Mouse (Mus musculus): Measurements from ENCODE around the gene Gm49378. TPM values are rescaled to one million over a fixed set of nuclear protein-coding genes. Genes with fewer than 3 reads are reported as not detected.
A peak's percentile ranks its signal among the peaks of the same experiment; 100 is the strongest.

Gene Gm49378
- polyA plus RNA-seq, 1 experiment from 2014 or later, result 0.67 TPM

DNA sequence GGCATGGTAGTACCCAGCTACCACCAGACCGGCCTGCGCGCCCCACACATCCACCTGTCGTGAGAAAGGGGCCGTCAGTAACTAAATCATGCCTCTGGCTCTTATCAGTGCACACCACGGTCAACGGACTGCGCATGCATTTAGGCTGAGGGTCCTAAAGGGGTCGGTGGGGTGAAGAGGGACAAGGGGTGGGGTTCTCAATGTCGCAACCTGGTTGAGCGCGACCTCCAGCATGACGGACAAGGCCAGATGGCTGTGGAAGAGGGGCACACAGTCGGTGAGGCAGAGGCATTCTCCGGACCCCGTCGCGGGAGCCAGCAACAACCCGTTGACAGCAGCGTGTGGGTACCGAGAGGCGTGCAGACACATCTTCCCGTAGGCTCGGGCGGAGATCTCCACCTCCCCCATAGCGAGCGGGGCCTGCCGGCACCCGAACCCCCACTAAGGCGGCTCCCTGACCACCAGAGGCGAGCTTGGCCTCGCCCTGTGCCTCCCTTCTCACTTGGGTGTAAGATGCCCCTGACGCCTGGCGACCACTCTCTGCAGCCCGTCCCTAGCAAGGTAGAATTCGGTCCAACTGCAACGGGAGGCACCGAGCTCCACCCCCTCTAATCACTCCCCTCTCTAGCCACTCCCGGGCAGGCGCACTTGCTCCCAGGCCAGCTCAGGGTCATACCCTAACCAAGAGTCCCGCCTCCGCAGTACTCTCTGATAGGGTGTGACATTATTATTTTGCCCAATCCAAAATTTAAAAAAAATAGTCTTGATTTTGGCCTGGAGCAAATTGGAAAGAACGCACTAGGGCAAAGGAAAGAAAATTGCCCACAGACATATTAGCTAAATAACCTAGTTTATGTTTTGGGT, 52.8 kb downstream of the Gm49378 start, which contains the start of gene Emc9:
Gene Emc9 (minus strand): TSS at position 601 of the 864 bp plus-strand sequence.
- Histone ChIP-seq H3K27ac (ENCODE audit: low read length) (no peak within 1 kb of the TSS), H3K9ac (replicated peaks; ENCODE audit: low read depth, low read length) (peak within 1 kb of the TSS; percentile 61), H3K4me1 (replicated peaks; ENCODE audit: control insufficient read depth, insufficient read depth, low read length) (peaks cover 11% of the 10 kb centered on the region), H3K27me3 (replicated peaks; ENCODE audit: control insufficient read depth, insufficient read depth, low read length) (no peaks in the 10 kb centered on the region), H3K4me2 (ENCODE audit: low read length) (peak within 1 kb of the TSS; percentile 56), H3K4me3 (replicated peaks; ENCODE audit: low read length) (peak within 1 kb of the TSS; percentile 52), H3K36me3 (ENCODE audit: control insufficient read depth, insufficient read depth) (peaks cover 2% of the 10 kb centered on the region; the same call in 1 of the 2 replicates), H3K9me3 (ENCODE audit: control insufficient read depth, low read length) (no peaks in the 10 kb centered on the region)
- WGBS, result 3% methylated on average over 43 of the region's 43 CpGs
- ATAC-seq, result peak; percentile 77

DNA sequence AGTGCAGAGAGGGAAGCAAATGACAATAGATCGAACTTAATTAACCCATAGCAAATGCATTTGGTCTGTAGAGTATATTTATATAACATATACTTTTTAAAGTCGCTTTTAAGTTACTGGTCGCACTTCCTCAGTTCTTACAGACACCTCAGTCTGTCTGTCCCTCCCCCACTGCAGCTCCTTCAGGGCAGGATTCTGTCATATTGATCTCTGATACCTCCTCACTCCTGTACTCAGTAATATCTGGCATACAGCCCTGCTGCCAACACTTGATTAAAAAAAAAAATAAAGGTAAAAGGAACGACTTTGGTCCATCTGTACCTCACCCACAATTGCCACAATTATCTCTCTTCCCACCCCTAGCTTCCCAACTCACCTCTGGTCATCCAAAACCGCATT, 53.4 kb downstream of the Gm49378 start:
- ATAC-seq, result no peak
- Histone ChIP-seq H3K36me3 (ENCODE audit: control insufficient read depth, insufficient read depth) (peaks cover 2% of the 10 kb centered on the region; the same call in 1 of the 2 replicates), H3K27me3 (replicated peaks; ENCODE audit: control insufficient read depth, insufficient read depth, low read length) (no peaks in the 10 kb centered on the region), H3K27ac (ENCODE audit: low read length) (no peak overlapping the region), H3K4me2 (ENCODE audit: low read length) (peak overlapping the region; percentile 56), H3K9ac (replicated peaks; ENCODE audit: low read depth, low read length) (peak overlapping the region; percentile 61), H3K4me1 (replicated peaks; ENCODE audit: control insufficient read depth, insufficient read depth, low read length) (peaks cover 11% of the 10 kb centered on the region), H3K4me3 (replicated peaks; ENCODE audit: low read length) (peak overlapping the region; percentile 52), H3K9me3 (ENCODE audit: control insufficient read depth, low read length) (no peaks in the 10 kb centered on the region)
- 40% methylated on average over 5 of the region's 5 CpGs for WGBS

DNA sequence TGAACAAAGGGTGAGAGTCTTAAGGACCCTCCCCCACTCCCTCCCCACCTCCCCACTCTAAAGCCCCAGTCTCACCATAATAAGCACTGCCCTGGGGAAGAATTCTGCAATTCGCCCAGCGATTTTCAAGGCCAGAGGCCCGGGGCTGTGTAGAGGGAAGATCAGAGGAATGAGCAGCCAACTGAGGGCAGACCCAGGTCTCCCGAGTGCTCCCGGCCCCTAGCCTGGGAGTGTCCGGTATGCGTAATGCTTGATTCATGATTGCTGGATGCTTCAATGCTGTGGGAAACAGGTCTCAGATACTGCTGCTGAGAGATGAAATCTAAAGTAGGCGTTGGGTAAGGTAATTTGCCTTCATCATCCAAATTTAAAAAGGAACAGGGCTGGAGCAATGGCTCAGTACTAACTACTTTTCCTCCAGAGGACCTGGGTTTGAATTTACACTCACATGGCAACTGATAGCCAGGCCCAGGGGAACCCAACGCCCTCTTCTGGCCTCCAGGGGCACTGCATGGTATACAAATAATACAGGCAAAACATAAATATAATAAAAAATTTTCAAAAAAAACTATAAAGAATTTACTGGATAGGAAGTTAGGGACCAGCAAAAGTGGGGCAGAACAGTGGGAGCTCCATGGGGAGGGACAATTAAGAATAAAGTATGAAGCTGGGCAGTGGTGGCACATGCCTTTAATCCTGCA, 55.6 kb downstream of the Gm49378 start:
- no peak overlapping the region for H3K4me2 ChIP-seq (ENCODE audit: low read length)
- 80% methylated on average over 9 of the region's 9 CpGs for WGBS
- ATAC-seq, result no peak
- H3K36me3 ChIP-seq (ENCODE audit: control insufficient read depth, insufficient read depth), result no peaks in the 10 kb centered on the region; the same call in 1 of the 2 replicates
- peaks cover 24% of the 10 kb centered on the region for H3K4me1 ChIP-seq (replicated peaks; ENCODE audit: control insufficient read depth, insufficient read depth, low read length)
- H3K27ac ChIP-seq (ENCODE audit: low read length), result no peak overlapping the region
- no peaks in the 10 kb centered on the region for H3K27me3 ChIP-seq (replicated peaks; ENCODE audit: control insufficient read depth, insufficient read depth, low read length)
- no peak overlapping the region for H3K9ac ChIP-seq (replicated peaks; ENCODE audit: low read depth, low read length)
- no peak overlapping the region for H3K4me3 ChIP-seq (replicated peaks; ENCODE audit: low read length)
- no peaks in the 10 kb centered on the region for H3K9me3 ChIP-seq (ENCODE audit: control insufficient read depth, low read length)

DNA sequence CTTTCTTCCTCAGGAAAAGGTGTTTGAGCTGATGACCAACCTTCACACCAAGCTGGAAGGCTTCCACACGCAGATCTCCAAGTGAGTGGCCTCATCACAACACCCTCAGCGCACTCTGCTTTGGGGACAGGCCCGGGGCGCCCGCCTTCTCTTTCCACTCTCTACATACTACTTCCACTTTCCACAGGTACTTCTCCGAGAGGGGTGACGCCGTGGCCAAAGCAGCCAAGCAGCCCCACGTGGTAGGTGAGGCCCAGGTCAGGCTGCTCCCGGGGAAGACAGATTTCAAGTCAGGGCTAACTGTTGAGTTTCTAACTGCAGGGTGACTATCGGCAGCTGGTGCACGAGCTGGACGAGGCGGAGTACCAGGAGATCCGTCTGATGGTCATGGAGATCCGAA, 57.0 kb downstream of the Gm49378 start:
- Histone ChIP-seq H3K27ac (ENCODE audit: low read length) (no peak overlapping the region), H3K4me1 (replicated peaks; ENCODE audit: control insufficient read depth, insufficient read depth, low read length) (peaks cover 24% of the 10 kb centered on the region), H3K27me3 (replicated peaks; ENCODE audit: control insufficient read depth, insufficient read depth, low read length) (no peaks in the 10 kb centered on the region), H3K9me3 (ENCODE audit: control insufficient read depth, low read length) (no peaks in the 10 kb centered on the region), H3K36me3 (ENCODE audit: control insufficient read depth, insufficient read depth) (no peaks in the 10 kb centered on the region), H3K4me3 (replicated peaks; ENCODE audit: low read length) (no peak overlapping the region), H3K9ac (replicated peaks; ENCODE audit: low read depth, low read length) (no peak overlapping the region), H3K4me2 (ENCODE audit: low read length) (no peak overlapping the region)
- 96% methylated on average over 16 of the region's 16 CpGs for WGBS
- no peak for ATAC-seq

DNA sequence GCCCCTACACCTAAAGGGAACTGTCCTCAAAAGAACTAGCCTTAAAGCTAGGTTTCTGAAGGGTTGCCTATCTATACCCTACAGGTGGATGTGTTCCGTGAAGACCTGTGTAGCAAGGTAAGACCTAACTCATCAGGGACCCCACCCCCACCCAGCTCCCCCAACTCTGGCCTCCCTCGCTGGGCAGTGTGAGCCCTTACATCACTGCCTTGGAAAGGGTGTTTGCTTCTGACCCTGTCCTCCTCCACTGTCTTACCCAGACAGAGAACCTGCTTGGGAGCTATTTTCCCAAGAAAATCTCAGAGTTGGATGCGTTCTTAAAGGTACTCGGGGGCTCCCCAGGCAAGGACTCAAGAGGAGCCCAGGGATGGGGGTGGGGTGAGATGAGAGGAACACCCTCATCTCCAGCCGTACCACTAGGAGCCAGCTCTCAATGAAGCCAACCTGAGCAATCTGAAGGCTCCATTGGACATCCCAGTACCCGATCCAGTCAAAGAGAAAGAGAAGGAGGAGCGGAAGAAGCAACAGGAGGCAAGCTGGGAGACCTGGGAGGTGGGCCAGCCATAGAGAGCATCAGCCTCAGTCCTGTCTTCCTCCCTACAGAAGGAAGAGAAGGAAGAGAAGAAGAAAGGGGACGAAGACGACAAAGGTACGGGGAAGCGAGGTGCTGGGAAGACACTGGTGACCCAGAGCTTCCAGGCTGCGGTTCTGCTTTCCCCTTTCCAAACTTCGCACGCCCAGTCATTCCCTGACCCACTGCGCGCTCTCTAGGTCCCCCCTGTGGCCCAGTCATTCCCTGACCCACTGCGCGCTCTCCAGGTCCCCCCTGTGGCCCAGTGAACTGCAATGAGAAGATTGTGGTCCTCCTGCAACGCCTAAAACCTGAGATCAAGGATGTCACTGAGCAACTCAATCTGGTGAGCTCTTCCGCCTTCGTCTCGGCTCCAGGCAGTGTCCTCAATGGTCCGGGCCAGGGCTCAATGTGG, 57.9 kb downstream of the Gm49378 start:
- no peaks in the 10 kb centered on the region for H3K36me3 ChIP-seq (ENCODE audit: control insufficient read depth, insufficient read depth)
- ATAC-seq, result no peak
- 87% methylated on average over 23 of the region's 23 CpGs for WGBS
- H3K4me2 ChIP-seq (ENCODE audit: low read length), result no peak overlapping the region
- peaks cover 19% of the 10 kb centered on the region for H3K4me1 ChIP-seq (replicated peaks; ENCODE audit: control insufficient read depth, insufficient read depth, low read length)
- no peak overlapping the region for H3K9ac ChIP-seq (replicated peaks; ENCODE audit: low read depth, low read length)
- no peaks in the 10 kb centered on the region for H3K9me3 ChIP-seq (ENCODE audit: control insufficient read depth, low read length)
- H3K27ac ChIP-seq (ENCODE audit: low read length), result no peak overlapping the region
- no peak overlapping the region for H3K4me3 ChIP-seq (replicated peaks; ENCODE audit: low read length)
- H3K27me3 ChIP-seq (replicated peaks; ENCODE audit: control insufficient read depth, insufficient read depth, low read length), result no peaks in the 10 kb centered on the region

Other genes with a start within 250 kb of the Gm49378 start
- gene Dhrs4, start 159.1 kb downstream of the Gm49378 start, polyA plus RNA-seq (2015; fragmentation: Nextera tagmentation; extraction: Ambion mirVana), result 43.3 and 48.2 TPM in 2 replicates
- 29.4 and 38.1 TPM in 2 replicates for gene Carmil3, start 147.2 kb downstream of the Gm49378 start, polyA plus RNA-seq (2015; fragmentation: Nextera tagmentation; extraction: Ambion mirVana)
- gene Cpne6, start 127.5 kb downstream of the Gm49378 start, polyA plus RNA-seq (2015; fragmentation: Nextera tagmentation; extraction: Ambion mirVana), result 9.9 and 18.0 TPM in 2 replicates
- gene Nrl, start 112.9 kb downstream of the Gm49378 start, polyA plus RNA-seq (2015; fragmentation: Nextera tagmentation; extraction: Ambion mirVana), result not detected in 2 replicates
- 23.3 and 23.6 TPM in 2 replicates for gene Pck2, start 97.6 kb downstream of the Gm49378 start, polyA plus RNA-seq (2015; fragmentation: Nextera tagmentation; extraction: Ambion mirVana)
- gene Dcaf11, start 77.9 kb downstream of the Gm49378 start, polyA plus RNA-seq (2015; fragmentation: Nextera tagmentation; extraction: Ambion mirVana), result 123 and 127 TPM in 2 replicates
- 0.63 and 2.3 TPM in 2 replicates for gene A730061H03Rik, start 77.5 kb downstream of the Gm49378 start, polyA plus RNA-seq (2015; fragmentation: Nextera tagmentation; extraction: Ambion mirVana)
- not detected in 2 replicates for gene Fitm1, start 62.3 kb downstream of the Gm49378 start, polyA plus RNA-seq (2015; fragmentation: Nextera tagmentation; extraction: Ambion mirVana)
- 185 and 197 TPM in 2 replicates for gene Psme1, start 59.8 kb downstream of the Gm49378 start, polyA plus RNA-seq (2015; fragmentation: Nextera tagmentation; extraction: Ambion mirVana)
- 12.9 and 23.4 TPM in 2 replicates for gene Emc9, start 52.6 kb downstream of the Gm49378 start, polyA plus RNA-seq (2015; fragmentation: Nextera tagmentation; extraction: Ambion mirVana)
- gene Psme2, start 46.8 kb downstream of the Gm49378 start, polyA plus RNA-seq (2015; fragmentation: Nextera tagmentation; extraction: Ambion mirVana), result 179 and 182 TPM in 2 replicates
- gene Rnf31, start 46.2 kb downstream of the Gm49378 start, polyA plus RNA-seq (2015; fragmentation: Nextera tagmentation; extraction: Ambion mirVana), result 16.9 and 22.5 TPM in 2 replicates
- gene Irf9, start 34.3 kb downstream of the Gm49378 start, polyA plus RNA-seq (2015; fragmentation: Nextera tagmentation; extraction: Ambion mirVana), result 7.8 and 11.8 TPM in 2 replicates
- gene Rec8, start 19.9 kb downstream of the Gm49378 start, polyA plus RNA-seq (2015; fragmentation: Nextera tagmentation; extraction: Ambion mirVana), result 9.4 and 11.3 TPM in 2 replicates
- gene Ipo4, start 1.9 kb downstream of the Gm49378 start, polyA plus RNA-seq (2015; fragmentation: Nextera tagmentation; extraction: Ambion mirVana), result 92.5 and 110 TPM in 2 replicates
- 62.1 and 66.2 TPM in 2 replicates for gene Tm9sf1, start 5.9 kb upstream of the Gm49378 start, polyA plus RNA-seq (2015; fragmentation: Nextera tagmentation; extraction: Ambion mirVana)
- gene Tssk4, start 12.3 kb upstream of the Gm49378 start, polyA plus RNA-seq (2015; fragmentation: Nextera tagmentation; extraction: Ambion mirVana), result 0.29 and 0.51 TPM in 2 replicates
- gene Mdp1, start 22.6 kb upstream of the Gm49378 start, polyA plus RNA-seq (2015; fragmentation: Nextera tagmentation; extraction: Ambion mirVana), result 63.5 and 71.3 TPM in 2 replicates
- 52.5 and 62.6 TPM in 2 replicates for gene Gmpr2, start 34.0 kb upstream of the Gm49378 start, polyA plus RNA-seq (2015; fragmentation: Nextera tagmentation; extraction: Ambion mirVana)
- gene Nedd8, start 34.2 kb upstream of the Gm49378 start, polyA plus RNA-seq (2015; fragmentation: Nextera tagmentation; extraction: Ambion mirVana), result 514 and 544 TPM in 2 replicates
- 31.4 and 32.6 TPM in 2 replicates for gene Tinf2, start 43.9 kb upstream of the Gm49378 start, polyA plus RNA-seq (2015; fragmentation: Nextera tagmentation; extraction: Ambion mirVana)
- gene Tgm1, start 76.0 kb upstream of the Gm49378 start, polyA plus RNA-seq (2015; fragmentation: Nextera tagmentation; extraction: Ambion mirVana), result 0.26 and 0.28 TPM in 2 replicates
- 52.6 and 53.3 TPM in 2 replicates for gene Rabggta, start 84.4 kb upstream of the Gm49378 start, polyA plus RNA-seq (2015; fragmentation: Nextera tagmentation; extraction: Ambion mirVana)
- 81.9 and 83.5 TPM in 2 replicates for gene Dhrs1, start 107.8 kb upstream of the Gm49378 start, polyA plus RNA-seq (2015; fragmentation: Nextera tagmentation; extraction: Ambion mirVana)
- gene Nop9, start 107.8 kb upstream of the Gm49378 start, polyA plus RNA-seq (2015; fragmentation: Nextera tagmentation; extraction: Ambion mirVana), result 36.4 and 46.0 TPM in 2 replicates
- 0.21 TPM in 1 of 2 replicates, not detected in the other for gene Cideb, start 120.6 kb upstream of the Gm49378 start, polyA plus RNA-seq (2015; fragmentation: Nextera tagmentation; extraction: Ambion mirVana)
- gene Ltb4r2, start 123.5 kb upstream of the Gm49378 start, polyA plus RNA-seq (2015; fragmentation: Nextera tagmentation; extraction: Ambion mirVana), result 0.21 and 0.38 TPM in 2 replicates
- 0.24 and 0.25 TPM in 2 replicates for gene Ltb4r1, start 128.1 kb upstream of the Gm49378 start, polyA plus RNA-seq (2015; fragmentation: Nextera tagmentation; extraction: Ambion mirVana)
- gene Adcy4, start 146.2 kb upstream of the Gm49378 start, polyA plus RNA-seq (2015; fragmentation: Nextera tagmentation; extraction: Ambion mirVana), result 3.2 and 3.7 TPM in 2 replicates
- 2.7 and 3.2 TPM in 2 replicates for gene Ripk3, start 151.0 kb upstream of the Gm49378 start, polyA plus RNA-seq (2015; fragmentation: Nextera tagmentation; extraction: Ambion mirVana)
- gene Nfatc4, start 185.2 kb upstream of the Gm49378 start, polyA plus RNA-seq (2015; fragmentation: Nextera tagmentation; extraction: Ambion mirVana), result 11.7 and 12.3 TPM in 2 replicates
- gene Nynrin, start 216.1 kb upstream of the Gm49378 start, polyA plus RNA-seq (2015; fragmentation: Nextera tagmentation; extraction: Ambion mirVana), result 11.3 and 13.2 TPM in 2 replicates
- gene Cbln3, start 246.5 kb upstream of the Gm49378 start, polyA plus RNA-seq (2015; fragmentation: Nextera tagmentation; extraction: Ambion mirVana), result 0.14 and 0.21 TPM in 2 replicates
- 10.3 and 11.1 TPM in 2 replicates for gene Khnyn, start 247.1 kb upstream of the Gm49378 start, polyA plus RNA-seq (2015; fragmentation: Nextera tagmentation; extraction: Ambion mirVana)

All from forebrain, embryonic 16.5 days (tissue).